Mouse (Mus musculus): ENCODE measurements around the gene Ncapd3. TPM values are rescaled to one million over a fixed set of nuclear protein-coding genes. Genes with fewer than 3 reads are reported as not detected.

The Ncapd3 gene
- polyA plus RNA-seq, 1 experiment = 7.2 TPM

DNA sequence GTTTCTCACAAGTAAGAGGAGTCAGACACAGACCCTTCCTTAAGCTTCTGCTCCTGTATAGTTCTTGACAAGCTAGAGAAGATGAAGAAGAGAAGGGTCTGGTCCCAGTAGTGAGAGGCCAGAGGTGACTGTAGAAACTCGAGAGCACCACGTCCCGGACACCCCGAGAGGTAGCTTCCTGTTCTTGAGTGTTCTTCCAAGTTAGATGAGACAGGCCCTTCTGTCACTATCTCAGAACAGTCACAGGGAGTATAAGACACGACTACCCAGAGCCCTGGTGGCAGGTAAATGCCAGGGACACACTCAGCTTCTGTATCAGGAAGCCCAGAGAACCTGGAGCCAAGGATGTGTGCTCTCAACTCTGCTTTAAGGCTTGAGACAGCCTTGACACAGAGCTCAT is 20.7 kb upstream of the Ncapd3 start:
- Histone ChIP-seq H3K4me1 (ENCODE audit: control insufficient read depth, insufficient read depth, insufficient read length, low read length) (peaks cover 4% of the 10 kb centered on the region; the same call in 1 of the 2 replicates), H3K4me3 (ENCODE audit: insufficient read depth, low read depth, low read length) (no peak overlapping the region), H3K27ac (replicated peaks; ENCODE audit: low read depth, low read length) (no peak overlapping the region)

DNA sequence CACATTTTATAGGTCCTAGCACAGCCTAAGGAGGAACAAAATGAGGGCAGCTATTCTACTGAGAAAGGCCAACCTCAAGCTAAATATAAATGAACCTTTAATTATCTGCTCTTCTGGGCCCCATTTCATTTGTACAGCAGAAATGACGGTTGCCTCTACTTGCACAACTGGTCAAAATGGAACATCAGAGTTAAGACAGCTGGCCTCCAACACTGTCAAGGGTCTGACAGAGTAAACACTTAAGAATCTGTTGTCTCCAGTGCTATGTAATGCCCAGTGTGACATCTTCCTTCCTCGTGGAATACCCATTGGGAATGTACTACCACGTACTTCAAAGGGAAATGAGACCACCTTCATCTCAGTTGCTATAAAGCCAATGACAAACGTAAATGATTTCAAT is 18.4 kb upstream of the Ncapd3 start:
- Histone ChIP-seq H3K4me1 (ENCODE audit: control insufficient read depth, insufficient read depth, insufficient read length, low read length) (peaks cover 7% of the 10 kb centered on the region), H3K27ac (replicated peaks; ENCODE audit: low read depth, low read length) (no peak overlapping the region), H3K4me3 (ENCODE audit: insufficient read depth, low read depth, low read length) (no peak overlapping the region)

DNA sequence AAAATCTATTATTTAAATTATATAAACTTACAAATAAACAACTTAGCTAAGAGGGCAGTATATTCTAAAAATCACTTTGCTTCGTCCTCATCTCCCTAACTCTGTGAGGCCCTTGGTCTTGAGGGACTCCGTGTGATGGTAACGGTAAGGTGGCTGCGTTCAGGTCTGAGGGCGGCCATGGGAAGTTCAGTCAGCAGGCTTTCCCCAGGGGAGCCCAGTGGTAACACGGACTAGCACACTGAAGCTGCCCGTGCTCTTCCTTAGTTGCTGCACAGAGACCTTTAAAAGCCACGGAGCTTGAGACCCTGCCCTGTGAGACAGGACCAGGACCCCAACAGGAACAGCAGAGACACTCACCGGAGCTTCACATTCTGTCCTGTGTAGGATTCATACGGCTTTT is 11.0 kb upstream of the Ncapd3 start:
- H3K4me1 ChIP-seq (ENCODE audit: control insufficient read depth, insufficient read depth, insufficient read length, low read length) = peaks cover 5% of the 10 kb centered on the region
- H3K4me3 ChIP-seq (ENCODE audit: insufficient read depth, low read depth, low read length) = no peak overlapping the region
- H3K27ac ChIP-seq (replicated peaks; ENCODE audit: low read depth, low read length) = no peak overlapping the region

DNA sequence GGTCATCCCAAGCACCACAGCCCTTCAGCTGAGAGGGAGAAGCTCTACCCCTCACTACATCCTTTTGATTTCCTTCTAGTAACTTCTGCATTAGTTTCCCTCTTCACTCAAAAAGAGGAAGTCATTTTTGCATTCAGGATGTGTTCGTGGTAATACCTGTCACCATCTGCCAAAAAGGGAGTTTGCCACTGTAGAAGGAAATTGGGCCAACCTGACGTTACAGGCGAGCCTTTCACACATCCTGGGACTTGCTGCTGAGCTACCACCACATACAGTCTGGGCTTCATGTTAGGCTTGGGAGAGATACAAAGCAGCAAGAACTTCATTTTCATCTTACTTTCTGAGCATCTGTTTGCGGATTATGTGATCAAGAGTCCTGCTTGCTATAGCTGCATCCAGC is 6.3 kb upstream of the Ncapd3 start:
- H3K4me1 ChIP-seq (ENCODE audit: control insufficient read depth, insufficient read depth, insufficient read length, low read length) = peaks cover 11% of the 10 kb centered on the region; the same call in 1 of the 2 replicates
- H3K27ac ChIP-seq (replicated peaks; ENCODE audit: low read depth, low read length) = no peak overlapping the region
- H3K4me3 ChIP-seq (ENCODE audit: insufficient read depth, low read depth, low read length) = no peak overlapping the region

DNA sequence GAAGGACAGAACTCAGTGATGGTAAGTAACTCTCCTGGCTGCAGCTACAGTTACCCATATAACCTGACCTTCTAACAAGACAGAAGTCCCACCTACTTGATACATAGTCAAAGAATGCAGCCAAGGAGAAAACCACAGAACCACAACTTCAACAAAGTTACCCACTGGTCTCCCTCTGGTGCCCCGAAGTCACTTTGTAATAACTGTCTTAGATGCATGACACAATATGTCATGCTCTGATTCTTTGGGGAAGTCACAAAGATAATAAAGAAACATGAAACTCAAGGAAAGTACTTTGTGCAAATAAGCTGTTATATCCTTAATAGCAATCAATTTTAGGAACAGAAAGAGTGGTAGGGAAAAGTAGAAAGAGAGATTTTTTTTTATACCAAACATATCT is 3.3 kb upstream of the Ncapd3 start:
- no peak overlapping the region for H3K4me3 ChIP-seq (ENCODE audit: insufficient read depth, low read depth, low read length)
- peaks cover 11% of the 10 kb centered on the region; the same call in 1 of the 2 replicates for H3K4me1 ChIP-seq (ENCODE audit: control insufficient read depth, insufficient read depth, insufficient read length, low read length)
- no peak overlapping the region for H3K27ac ChIP-seq (replicated peaks; ENCODE audit: low read depth, low read length)

DNA sequence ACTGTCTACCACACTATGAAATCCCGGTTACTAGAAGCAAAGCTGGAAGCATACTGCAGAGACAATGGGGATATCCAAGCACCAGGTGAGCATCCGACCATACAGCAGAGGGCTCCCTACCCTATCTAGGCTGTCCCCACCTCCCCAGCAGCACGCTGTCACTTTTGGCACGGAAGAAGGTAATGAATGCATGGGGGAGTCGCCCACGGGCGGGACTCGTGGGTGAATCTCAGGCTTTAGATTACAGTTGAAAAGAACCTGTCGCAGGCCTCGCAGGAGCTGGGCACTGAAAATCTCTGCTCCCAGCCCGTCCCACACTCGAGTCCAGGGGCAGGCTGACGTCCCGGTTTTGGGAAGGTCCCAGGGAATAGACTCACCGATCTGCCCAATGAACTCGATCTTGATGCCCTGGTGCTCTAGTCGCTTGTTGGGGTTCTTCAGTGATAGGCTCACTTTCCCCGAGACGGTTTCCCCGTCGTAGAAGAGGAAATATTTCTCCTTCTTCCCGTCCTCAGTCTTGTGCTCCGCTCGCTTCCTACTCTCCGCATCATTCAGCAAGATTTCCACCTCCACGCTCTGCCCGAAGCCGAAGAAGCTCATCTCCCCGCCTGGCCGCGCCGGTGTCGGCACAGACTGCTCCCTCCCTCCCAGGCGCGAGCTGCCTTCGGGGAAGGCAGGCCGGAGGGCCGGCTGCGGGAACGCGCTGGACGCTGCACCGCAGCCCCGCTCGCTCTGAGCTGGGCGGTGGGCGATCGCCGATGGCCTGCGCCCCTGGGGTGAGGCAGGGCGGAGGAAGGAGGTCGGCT is 750 bp upstream of the Ncapd3 start:
- Histone ChIP-seq H3K4me1 (ENCODE audit: control insufficient read depth, insufficient read depth, insufficient read length, low read length) (peaks cover 11% of the 10 kb centered on the region; the same call in 1 of the 2 replicates), H3K27ac (replicated peaks; ENCODE audit: low read depth, low read length) (peak overlapping the region; percentile 73), H3K4me3 (ENCODE audit: insufficient read depth, low read depth, low read length) (peak overlapping the region; percentile 92)

DNA sequence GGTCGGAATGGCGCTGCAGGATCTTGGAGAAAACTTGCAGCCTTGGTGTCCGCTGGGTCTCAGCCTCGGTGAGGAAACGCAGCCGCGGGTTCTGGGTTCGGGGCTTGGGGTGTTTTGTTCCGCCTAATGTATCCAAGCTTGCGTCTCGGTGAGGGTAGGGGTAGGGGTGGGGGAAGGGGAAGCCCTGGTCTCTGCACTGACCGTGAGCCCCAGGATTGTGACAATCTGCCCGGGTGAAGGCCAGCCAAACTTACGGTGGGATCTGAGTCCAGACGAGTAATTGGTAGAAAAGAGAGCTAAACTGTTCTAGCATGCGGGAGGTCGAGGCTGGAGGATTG is 757 bp downstream of the Ncapd3 start:
- Histone ChIP-seq H3K27ac (replicated peaks; ENCODE audit: low read depth, low read length) (no peak overlapping the region), H3K4me1 (ENCODE audit: control insufficient read depth, insufficient read depth, insufficient read length, low read length) (peaks cover 11% of the 10 kb centered on the region; the same call in 1 of the 2 replicates), H3K4me3 (ENCODE audit: insufficient read depth, low read depth, low read length) (peak overlapping the region; percentile 88)

DNA sequence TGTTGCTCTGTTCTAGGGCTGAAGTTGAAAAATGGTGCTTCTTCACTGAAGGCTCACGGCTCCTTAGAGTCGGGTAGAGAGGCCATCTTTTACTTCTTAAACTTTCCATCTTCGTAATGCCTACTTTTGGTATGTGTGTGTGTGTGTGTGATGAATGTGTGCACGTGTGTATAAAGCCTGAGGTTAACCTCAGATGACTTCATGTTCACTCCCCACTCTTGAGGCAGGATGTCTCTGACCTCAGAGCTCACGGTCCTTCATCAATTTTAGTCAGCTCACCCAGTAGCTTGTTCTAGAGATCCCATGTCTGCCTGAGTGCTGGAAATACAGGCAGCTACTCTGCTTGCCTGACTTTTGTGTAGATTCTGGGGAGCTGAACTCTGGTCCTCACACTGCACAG is 13.9 kb downstream of the Ncapd3 start:
- Histone ChIP-seq H3K4me1 (ENCODE audit: control insufficient read depth, insufficient read depth, insufficient read length, low read length) (no peaks in the 10 kb centered on the region), H3K27ac (replicated peaks; ENCODE audit: low read depth, low read length) (no peak overlapping the region), H3K4me3 (ENCODE audit: insufficient read depth, low read depth, low read length) (no peak overlapping the region)

DNA sequence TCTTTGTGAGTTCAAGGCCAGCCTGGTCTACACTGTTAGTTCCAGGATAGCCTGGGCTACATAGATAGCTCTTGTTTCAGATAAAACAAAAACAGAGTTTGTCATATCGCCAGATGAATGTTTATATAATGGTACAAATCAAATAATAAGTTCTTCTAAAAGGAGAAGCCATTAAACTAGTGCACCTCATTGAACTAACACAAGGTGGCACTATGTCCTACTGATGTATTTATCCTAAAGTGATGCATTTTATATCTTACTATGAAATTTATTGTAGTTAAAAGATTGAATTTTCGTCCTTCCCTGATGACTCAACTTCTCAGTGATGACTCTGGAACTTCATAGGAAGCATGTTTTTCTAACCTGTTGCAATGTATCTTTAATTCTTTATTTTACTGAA is 19.5 kb downstream of the Ncapd3 start:
- Histone ChIP-seq H3K4me3 (ENCODE audit: insufficient read depth, low read depth, low read length) (no peak overlapping the region), H3K27ac (replicated peaks; ENCODE audit: low read depth, low read length) (no peak overlapping the region), H3K4me1 (ENCODE audit: control insufficient read depth, insufficient read depth, insufficient read length, low read length) (no peaks in the 10 kb centered on the region)

DNA sequence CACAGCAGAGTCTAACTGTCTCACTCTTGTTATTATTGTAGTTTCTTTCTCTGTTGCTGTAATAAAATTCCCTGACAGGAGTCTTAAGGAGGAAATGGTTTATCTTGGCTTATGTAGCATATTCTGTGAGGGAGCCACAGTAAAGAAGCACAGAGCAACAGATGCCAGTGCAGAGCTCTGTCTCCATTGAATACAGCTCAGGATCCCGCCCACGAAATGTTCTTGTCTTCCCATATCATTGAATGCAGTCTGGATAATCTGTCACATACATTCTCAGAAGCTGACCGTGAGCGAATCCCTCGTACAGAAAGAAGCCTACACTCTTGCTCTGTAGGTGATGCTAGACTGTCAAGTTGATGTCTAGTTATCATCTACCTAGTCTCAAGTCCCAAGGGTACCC is 28.4 kb downstream of the Ncapd3 start:
- no peak overlapping the region for H3K27ac ChIP-seq (replicated peaks; ENCODE audit: low read depth, low read length)
- no peaks in the 10 kb centered on the region for H3K4me1 ChIP-seq (ENCODE audit: control insufficient read depth, insufficient read depth, insufficient read length, low read length)
- no peak overlapping the region for H3K4me3 ChIP-seq (ENCODE audit: insufficient read depth, low read depth, low read length)

DNA sequence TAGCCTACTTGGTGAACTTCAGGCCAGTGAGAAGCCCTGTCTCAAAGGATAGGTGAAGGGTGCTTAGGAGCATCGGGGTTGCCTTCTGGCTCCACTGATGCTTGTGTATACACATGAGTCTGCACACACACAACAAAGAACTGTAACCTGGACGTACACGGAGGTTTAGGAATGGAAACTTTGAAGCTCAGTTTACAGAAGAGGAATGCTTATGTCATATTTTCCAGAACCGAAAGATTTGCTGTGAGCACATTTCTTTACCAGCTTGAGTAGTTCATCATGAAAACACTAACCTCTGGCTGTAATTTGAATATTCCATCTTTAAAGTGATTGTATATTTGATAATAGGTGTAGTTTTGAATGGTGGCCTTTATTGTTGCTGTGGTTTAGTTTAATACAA is 40.9 kb downstream of the Ncapd3 start:
- H3K4me3 ChIP-seq (ENCODE audit: insufficient read depth, low read depth, low read length) = no peak overlapping the region
- no peaks in the 10 kb centered on the region for H3K4me1 ChIP-seq (ENCODE audit: control insufficient read depth, insufficient read depth, insufficient read length, low read length)
- H3K27ac ChIP-seq (replicated peaks; ENCODE audit: low read depth, low read length) = no peak overlapping the region

DNA sequence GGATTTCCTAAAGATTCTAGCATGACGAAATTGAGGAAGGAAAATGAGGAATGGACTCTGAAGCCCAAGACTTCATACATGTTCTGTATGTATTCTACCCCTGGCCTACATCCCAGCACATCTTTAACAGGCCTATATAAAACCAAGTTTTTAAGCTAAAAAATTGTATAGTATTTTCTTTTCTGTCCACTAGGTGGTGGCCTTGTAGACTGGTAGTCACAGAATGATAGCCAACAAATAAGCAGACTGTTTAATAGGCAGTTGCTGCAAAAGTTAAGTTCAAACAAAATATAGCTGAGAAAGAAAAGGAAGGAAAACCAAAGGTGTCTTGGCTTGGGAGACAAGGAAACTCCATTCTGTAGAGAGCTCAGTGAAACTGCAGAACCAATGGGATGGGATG is 44.7 kb downstream of the Ncapd3 start:
- H3K4me1 ChIP-seq (ENCODE audit: control insufficient read depth, insufficient read depth, insufficient read length, low read length) = no peaks in the 10 kb centered on the region
- H3K4me3 ChIP-seq (ENCODE audit: insufficient read depth, low read depth, low read length) = no peak overlapping the region
- no peak overlapping the region for H3K27ac ChIP-seq (replicated peaks; ENCODE audit: low read depth, low read length)

DNA sequence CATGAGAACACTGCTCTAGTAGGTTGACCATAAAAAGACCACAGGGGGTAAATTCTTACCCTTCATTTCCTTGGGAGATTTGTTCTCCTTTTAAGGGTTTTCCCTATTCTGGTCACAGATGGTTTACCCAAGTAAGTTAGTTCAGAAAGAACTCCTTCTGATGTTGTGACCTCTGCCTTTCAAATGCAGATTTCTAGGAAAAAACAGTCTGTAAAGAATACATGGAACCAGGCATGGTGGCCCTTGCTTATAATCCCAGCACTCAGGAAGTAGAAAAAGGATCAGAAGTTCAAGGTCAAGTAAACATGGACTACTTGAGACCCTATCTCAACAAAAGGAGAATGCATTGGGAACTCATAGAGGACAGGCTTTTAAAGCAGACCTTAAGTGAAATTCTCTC is 45.8 kb downstream of the Ncapd3 start:
- H3K4me3 ChIP-seq (ENCODE audit: insufficient read depth, low read depth, low read length) = no peak overlapping the region
- no peak overlapping the region for H3K27ac ChIP-seq (replicated peaks; ENCODE audit: low read depth, low read length)
- no peaks in the 10 kb centered on the region for H3K4me1 ChIP-seq (ENCODE audit: control insufficient read depth, insufficient read depth, insufficient read length, low read length)

DNA sequence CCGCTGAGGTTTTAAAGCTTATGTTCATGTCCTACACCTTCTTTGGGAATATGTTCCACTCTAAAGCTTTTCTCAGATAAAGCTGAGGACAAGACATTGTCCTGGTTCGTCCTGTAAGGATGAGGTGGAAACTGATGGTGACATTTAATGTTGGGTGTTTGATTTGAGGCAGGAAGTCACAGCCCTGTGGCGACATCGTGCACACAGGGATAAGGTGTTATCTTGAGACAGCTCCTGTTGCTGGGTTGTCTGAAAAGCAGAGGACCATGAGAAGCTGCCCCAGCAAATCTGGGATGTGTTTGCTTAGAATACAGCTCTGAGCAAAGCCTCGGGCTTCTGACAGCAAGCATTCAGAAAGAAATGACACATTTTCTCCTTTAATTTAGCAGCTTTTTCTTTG is 56.3 kb downstream of the Ncapd3 start:
- Histone ChIP-seq H3K4me3 (ENCODE audit: insufficient read depth, low read depth, low read length) (no peak overlapping the region), H3K4me1 (ENCODE audit: control insufficient read depth, insufficient read depth, insufficient read length, low read length) (no peaks in the 10 kb centered on the region), H3K27ac (replicated peaks; ENCODE audit: low read depth, low read length) (no peak overlapping the region)

DNA sequence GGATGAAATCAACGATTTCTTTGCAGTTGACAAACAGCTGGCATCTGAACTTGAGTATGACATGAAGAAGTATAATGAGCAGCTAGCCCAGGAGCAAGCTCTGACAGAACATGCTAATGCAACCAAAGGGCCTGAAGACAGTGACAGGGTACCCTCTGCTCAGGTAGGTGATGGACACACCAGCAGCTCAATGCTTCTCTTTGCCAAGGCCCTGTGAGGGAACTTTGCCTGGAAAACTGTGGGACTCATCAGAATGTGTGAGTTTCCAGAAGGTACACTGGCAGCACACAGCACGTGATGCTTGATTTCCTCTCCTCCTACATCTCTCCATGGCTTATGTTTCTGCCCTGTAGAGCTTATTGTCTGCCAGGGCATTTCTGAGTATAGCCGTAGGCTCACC is 57.4 kb downstream of the Ncapd3 start:
- Histone ChIP-seq H3K4me3 (ENCODE audit: insufficient read depth, low read depth, low read length) (no peak overlapping the region), H3K4me1 (ENCODE audit: control insufficient read depth, insufficient read depth, insufficient read length, low read length) (no peaks in the 10 kb centered on the region), H3K27ac (replicated peaks; ENCODE audit: low read depth, low read length) (no peak overlapping the region)

DNA sequence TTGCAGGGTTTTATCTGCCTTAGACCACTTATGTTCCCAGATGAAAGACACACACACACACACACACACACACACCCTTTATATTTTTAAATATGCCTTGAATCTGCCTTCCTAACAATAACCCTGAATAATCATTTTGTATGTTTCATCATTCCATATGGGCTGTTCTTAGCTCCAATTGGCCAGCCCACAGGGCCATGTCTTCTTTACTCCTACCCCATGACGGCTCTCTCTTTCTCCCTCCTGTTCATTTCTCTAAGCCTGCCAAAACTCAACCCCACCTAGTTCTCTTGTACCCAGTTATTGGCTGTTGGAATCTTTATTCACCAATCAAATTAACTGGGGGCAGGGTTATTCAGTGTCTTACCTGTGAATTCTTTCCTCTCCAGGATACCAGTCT is 60.2 kb downstream of the Ncapd3 start:
- H3K4me1 ChIP-seq (ENCODE audit: control insufficient read depth, insufficient read depth, insufficient read length, low read length) = no peaks in the 10 kb centered on the region
- no peak overlapping the region for H3K27ac ChIP-seq (replicated peaks; ENCODE audit: low read depth, low read length)
- H3K4me3 ChIP-seq (ENCODE audit: insufficient read depth, low read depth, low read length) = no peak overlapping the region
